ENCODE assay signal across 19 mouse cellular contexts in the genomic region with DNA sequence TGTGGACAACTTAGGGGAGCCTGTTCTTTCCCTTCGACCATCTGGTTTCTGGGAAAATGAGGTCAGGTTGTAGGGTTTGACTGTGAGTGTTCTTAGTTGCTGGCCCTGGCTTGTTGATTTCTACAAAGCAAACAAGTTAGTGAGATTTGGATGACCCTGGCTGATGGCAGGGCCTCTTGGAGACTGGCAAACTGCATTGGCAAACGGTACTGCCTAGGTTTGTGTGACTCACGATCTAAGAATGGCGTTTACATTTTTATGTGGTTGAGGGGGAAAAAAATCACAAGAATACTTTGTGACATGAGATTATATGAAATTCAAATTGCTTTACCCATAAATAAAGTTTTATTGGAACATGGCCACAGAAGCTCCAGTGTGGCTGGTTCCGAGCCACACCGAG. TPM values are rescaled to one million over a fixed set of nuclear protein-coding genes. Genes with fewer than 3 reads are reported as not detected.
DNase-seq lines count a peak whose midpoint lies in the region; ATAC-seq and TF ChIP-seq lines count a peak whose summit lies in the region.
"Had no signal": no experiment of that assay in that cellular context is flagged by ENCODE, and none has a peak within 500 bp of the region (broad histone marks: within the 10 kb centered on the region; RNA-seq: fewer than 3 reads in every experiment).

No protein-coding gene starts in this region.

- peak overlapping the region; percentile 32; the same call in 1 of the 2 replicates for H3K9ac ChIP-seq in liver, postnatal 0 days (replicated peaks)
- H3K9ac ChIP-seq in kidney, embryonic 15.5 days, result no peak overlapping the region
- H3K9ac ChIP-seq: embryonic facial prominence, embryonic 13.5 days; midbrain, embryonic 15.5 days; neural tube, embryonic 12.5 days had no signal

- WGBS in liver, postnatal 0 days (ENCODE audit: insufficient replicate concordance), result 81% methylated on average over 6 of the region's 6 CpGs
- WGBS in kidney, embryonic 15.5 days, result 84% methylated on average over 6 of the region's 6 CpGs

- no peaks in the 10 kb centered on the region for H3K27me3 ChIP-seq in Patski
- no peaks in the 10 kb centered on the region for H3K27me3 ChIP-seq in liver, postnatal 0 days (ENCODE audit: insufficient read depth, low read length)
- H3K27me3 ChIP-seq in kidney, embryonic 15.5 days, result no peaks in the 10 kb centered on the region
- H3K27me3 ChIP-seq: embryonic facial prominence, embryonic 13.5 days; midbrain, embryonic 15.5 days; neural tube, embryonic 12.5 days had no signal

- H3K27ac ChIP-seq in liver, postnatal 0 days (ENCODE audit: low read depth), result peak overlapping the region; percentile 79
- H3K27ac ChIP-seq in kidney, embryonic 15.5 days, result no peak overlapping the region
- H3K27ac ChIP-seq: embryonic facial prominence, embryonic 13.5 days; midbrain, embryonic 15.5 days; neural tube, embryonic 12.5 days had no signal

- no peaks in the 10 kb centered on the region for H3K9me3 ChIP-seq in liver, postnatal 0 days (ENCODE audit: low read length)
- no peaks in the 10 kb centered on the region for H3K9me3 ChIP-seq in kidney, embryonic 15.5 days (replicated peaks)
- H3K9me3 ChIP-seq: midbrain, embryonic 15.5 days; neural tube, embryonic 12.5 days had no signal

- in situ Hi-C loops in Patski (cut with MboI; ENCODE audit: low pct_unique_long_range_greater_than_20kb), result no loop called here

- H3K4me1 ChIP-seq in liver, postnatal 0 days (ENCODE audit: insufficient read depth), result peaks cover 51% of the 10 kb centered on the region
- H3K4me1 ChIP-seq in kidney, embryonic 15.5 days, result peaks cover 26% of the 10 kb centered on the region

- POLR2A ChIA-PET in Patski (lab: Charles Lee), result interaction anchor here (1.4 kb wide), 1 partner anchor 31 kb away, joined by 5 read pairs; no protein-coding TSS in a partner anchor

- no peaks in the 10 kb centered on the region; the same call in 1 of the 2 replicates for H3K36me3 ChIP-seq in liver, postnatal 0 days (replicated peaks; ENCODE audit: insufficient read depth, low read length)
- peaks cover 26% of the 10 kb centered on the region for H3K36me3 ChIP-seq in kidney, embryonic 15.5 days
- H3K36me3 ChIP-seq: midbrain, embryonic 15.5 days; neural tube, embryonic 12.5 days had no signal

- no peak overlapping the region for H3K4me2 ChIP-seq in liver, postnatal 0 days (ENCODE audit: low read depth, low read length)
- H3K4me2 ChIP-seq in kidney, embryonic 15.5 days, result no peak overlapping the region
- H3K4me2 ChIP-seq: embryonic facial prominence, embryonic 13.5 days; midbrain, embryonic 15.5 days; neural tube, embryonic 12.5 days had no signal

- TF ChIP-seq CTCF in Patski (IDR thresholded peaks at IDR 0.05), result no peak
- no peak for TF ChIP-seq CTCF in liver, postnatal 0 days (IDR thresholded peaks at IDR 0.05; ENCODE audit: low read depth)

- ATAC-seq in Patski, result peak; percentile 63
- ATAC-seq in liver, postnatal 0 days, result no peak
- ATAC-seq in kidney, embryonic 15.5 days (replicated peaks; ENCODE audit: low FRiP score), result no peak
- ATAC-seq: activated CD4-positive, CD25-positive, alpha-beta regulatory T cell, adult 4 months; midbrain, embryonic 15.5 days had no signal

- CTCF ChIA-PET in Patski (lab: Charles Lee), result no interaction called here

- no peak for TF ChIP-seq EP300 in liver, postnatal 0 days (IDR thresholded peaks at IDR 0.05; ENCODE audit: low read depth)

- H3K4me3 ChIP-seq in liver, postnatal 0 days (ENCODE audit: low read depth, low read length), result no peak overlapping the region
- H3K4me3 ChIP-seq in kidney, embryonic 15.5 days (replicated peaks), result no peak overlapping the region
- H3K4me3 ChIP-seq: embryonic facial prominence, embryonic 13.5 days; midbrain, embryonic 15.5 days; neural tube, embryonic 12.5 days had no signal

- peak; percentile 44 for DNase-seq in adrenal gland, postnatal 10 days
- DNase-seq in adrenal gland, adult 8-10 months, result no peak
- DNase-seq in lung, adult 18-20 months, result peak; percentile 59 to 74
- DNase-seq in lung, postnatal 10 days, result no peak
- DNase-seq in Patski (ENCODE audit: low read depth, low spot score), result no peak
- no peak for DNase-seq in liver, postnatal 0 days
- no peak for DNase-seq in c-Kit-positive CD71-positive TER-119-positive erythroid progenitor cells, embryonic 14.5 days (ENCODE audit: low spot score)
- DNase-seq: heart, postnatal 4 days; kidney, postnatal 10 days; layer of hippocampus, adult 9-11 months; thymus, postnatal 25 days had no signal

RNA-seq across cellular contexts. Expression of gene Mta1, which starts 8.3 kb away (rescaled TPM):
- 10 to 100 TPM; 78.1 to 85.9 TPM for total RNA-seq in adrenal gland, postnatal 10 days (2021)
- total RNA-seq in adrenal gland, adult 8-10 months (2022), result 10 to 100 TPM; 81.8 to 92.8 (median 86.8) TPM
- 95.8 TPM for polyA plus RNA-seq in Patski (2021)
- polyA plus RNA-seq in liver, postnatal 0 days (2015; fragmentation: Nextera tagmentation; extraction: Ambion mirVana), result 3.6 and 3.9 TPM in 2 replicates
- 16.0 and 16.3 TPM in 2 replicates for polyA plus RNA-seq in kidney, embryonic 15.5 days (2015; fragmentation: Nextera tagmentation; extraction: Ambion mirVana)

RNA-seq across cellular contexts. Expression of gene Tex22, which starts 32.1 kb away (rescaled TPM):
- total RNA-seq in adrenal gland, postnatal 10 days (2021), result not detected
- under 1 TPM in 3 of 4 experiments, not detected in 1; 0.38 to 0.65 (median 0.62) TPM for total RNA-seq in adrenal gland, adult 8-10 months (2022)
- not detected for polyA plus RNA-seq in Patski (2021)
- not detected in 2 replicates for polyA plus RNA-seq in liver, postnatal 0 days (2015; fragmentation: Nextera tagmentation; extraction: Ambion mirVana)
- polyA plus RNA-seq in kidney, embryonic 15.5 days (2015; fragmentation: Nextera tagmentation; extraction: Ambion mirVana), result 0.80 TPM in 1 of 2 replicates, not detected in the other
- total RNA-seq: heart, adult 8-10 months had no signal
- polyA plus RNA-seq: embryonic facial prominence, embryonic 13.5 days; forebrain, embryonic 11.5 days; neural tube, embryonic 12.5 days had no signal

RNA-seq across cellular contexts. Expression of gene Crip2, which starts 33.6 kb away (rescaled TPM):
- total RNA-seq in adrenal gland, postnatal 10 days (2021), result 100 to 1,000 TPM; 184 to 199 TPM
- 10 to 100 TPM; 46.7 to 65.5 (median 58.4) TPM for total RNA-seq in adrenal gland, adult 8-10 months (2022)
- 101 TPM for polyA plus RNA-seq in Patski (2021)
- polyA plus RNA-seq in liver, postnatal 0 days (2015; fragmentation: Nextera tagmentation; extraction: Ambion mirVana), result 65.1 and 67.4 TPM in 2 replicates
- 203 and 210 TPM in 2 replicates for polyA plus RNA-seq in kidney, embryonic 15.5 days (2015; fragmentation: Nextera tagmentation; extraction: Ambion mirVana)

RNA-seq across cellular contexts. Expression of gene Crip1, which starts 39.7 kb away (rescaled TPM):
- 100 to 1,000 TPM; 151 to 176 TPM for total RNA-seq in adrenal gland, postnatal 10 days (2021)
- total RNA-seq in adrenal gland, adult 8-10 months (2022), result 10 to 100 TPM; 55.3 to 90.7 (median 59.7) TPM
- 0.17 TPM for polyA plus RNA-seq in Patski (2021)
- polyA plus RNA-seq in liver, postnatal 0 days (2015; fragmentation: Nextera tagmentation; extraction: Ambion mirVana), result 174 and 181 TPM in 2 replicates
- polyA plus RNA-seq in kidney, embryonic 15.5 days (2015; fragmentation: Nextera tagmentation; extraction: Ambion mirVana), result 309 and 310 TPM in 2 replicates

RNA-seq across cellular contexts. Expression of gene Tedc1, which starts 49.8 kb away (rescaled TPM):
- total RNA-seq in adrenal gland, postnatal 10 days (2021), result 1 to 10 TPM; 3.1 to 5.4 TPM
- total RNA-seq in adrenal gland, adult 8-10 months (2022), result 1 to 10 TPM in 3 of 4 experiments, under 1 TPM in 1; 0.87 to 1.8 (median 1.5) TPM
- 9.7 TPM for polyA plus RNA-seq in Patski (2021)
- polyA plus RNA-seq in liver, postnatal 0 days (2015; fragmentation: Nextera tagmentation; extraction: Ambion mirVana), result 3.9 and 4.6 TPM in 2 replicates
- 40.2 and 42.0 TPM in 2 replicates for polyA plus RNA-seq in kidney, embryonic 15.5 days (2015; fragmentation: Nextera tagmentation; extraction: Ambion mirVana)
- total RNA-seq: gastrocnemius, adult 18-20 months had no signal

Comparison
In these comparisons a context has a peak if more than half of its experiments do, and no peak if none do; other contexts are left out.
1. DNase-seq: peak in adrenal gland, postnatal 10 days (single experiment) and lung, adult 18-20 months (2 of 2); none in adrenal gland, adult 8-10 months (single experiment), lung, postnatal 10 days (single experiment), Patski (single experiment), liver, postnatal 0 days (single experiment) and c-Kit-positive CD71-positive TER-119-positive erythroid progenitor cells, embryonic 14.5 days (single experiment).